Mouse (Mus musculus) CH12.LX (cell line): ENCODE measurements around the gene Ckap2l. TPM values are rescaled to one million over a fixed set of nuclear protein-coding genes. Genes with fewer than 3 reads are reported as not detected.

Experiments used
- DNase-seq: peaks from one replicate; pipeline ENCODE4 v3.0.0-alpha.2; 2013; ENCODE audit errors: extremely low read depth
- H3K27ac ChIP-seq: 2 replicates; pipeline ENCODE4 v1.5.1; 2012; ENCODE audit warnings: low read depth, mild to moderate bottlenecking, control low read depth, moderate library complexity; ENCODE audit not compliant: insufficient read depth
- H3K27me3 ChIP-seq: replicated peaks from 2 replicates; pipeline ENCODE3; 2012; ENCODE audit warnings: inconsistent platforms
- H3K36me3 ChIP-seq, 2 experiments: replicated peaks in 1 of 2; 2 replicates each; pipeline versions ENCODE3 to v1.6.1; 2012; ENCODE audit warnings: inconsistent platforms in 1 of 2, low read length in 1 of 2, mild to moderate bottlenecking in 1 of 2, mixed read lengths in 1 of 2, moderate library complexity in 1 of 2; ENCODE audit not compliant: control insufficient read depth in 1 of 2, insufficient read depth in 1 of 2
- H3K4me1 ChIP-seq, 2 experiments: 2 replicates each; pipeline ENCODE4 v1.6.1; 2012; ENCODE audit warnings: inconsistent platforms in 1 of 2, moderate library complexity in 1 of 2; ENCODE audit not compliant: insufficient read depth in 2 of 2, control insufficient read depth in 1 of 2
- H3K4me2 ChIP-seq: 2 replicates; pipeline ENCODE4 v1.6.1; 2012; ENCODE audit warnings: low read depth, mild to moderate bottlenecking, control low read depth; ENCODE audit not compliant: poor library complexity, insufficient read depth, severe bottlenecking
- H3K4me3 ChIP-seq, 3 experiments: fragments of 150-350 bp in 1 of 3; sonication (generic) in 1 of 3; replicated peaks in 1 of 3; 2 replicates each; pipeline versions ENCODE3 to v1.5.1; 2011 to 2012; ENCODE audit warnings: low read depth in 2 of 3, low read length in 2 of 3, mild to moderate bottlenecking in 2 of 3, moderate library complexity in 2 of 3, control low read depth in 1 of 3, improper control_type of control experiment in 1 of 3, inconsistent platforms in 1 of 3, mixed read lengths in 1 of 3; ENCODE audit not compliant: poor library complexity in 1 of 3
- H3K79me2 ChIP-seq: replicated peaks from 2 replicates; pipeline ENCODE4 v1.6.1; 2012; ENCODE audit warnings: mild to moderate bottlenecking, moderate library complexity; ENCODE audit not compliant: control insufficient read depth, poor library complexity, insufficient read depth, severe bottlenecking; ENCODE audit errors: extremely low read depth
- H3K9ac ChIP-seq: 2 replicates; pipeline ENCODE4 v1.6.1; 2012; ENCODE audit warnings: low read depth, mild to moderate bottlenecking, control low read depth, moderate library complexity; ENCODE audit not compliant: insufficient read depth
- H3K9me3 ChIP-seq: replicated peaks from 2 replicates; pipeline ENCODE3; 2012; ENCODE audit warnings: low read length, inconsistent platforms, mixed read lengths
- CHD2 ChIP-seq: IDR thresholded peaks from 2 replicates; pipeline ENCODE4 v1.6.1; 2011; ENCODE audit warnings: low read length, improper control_type of control experiment
- ELF1 ChIP-seq: IDR thresholded peaks from 2 replicates; pipeline ENCODE4 v1.6.1; 2014; ENCODE audit warnings: low read depth, mild to moderate bottlenecking, inconsistent platforms, low read length, improper control_type of control experiment
- EP300 ChIP-seq: IDR thresholded peaks from 2 replicates; pipeline ENCODE4 v1.6.1; 2011; ENCODE audit warnings: low read length, improper control_type of control experiment
- GABPA ChIP-seq: IDR thresholded peaks from 2 replicates; pipeline ENCODE4 v1.6.1; 2012; ENCODE audit warnings: low read depth, low read length, improper control_type of control experiment, inconsistent platforms; ENCODE audit not compliant: insufficient replicate concordance
- IRF4 ChIP-seq: IDR thresholded peaks from 2 replicates; pipeline ENCODE4 v1.6.1; 2014; ENCODE audit warnings: low read depth, mild to moderate bottlenecking, inconsistent platforms, low read length, improper control_type of control experiment
- JUN ChIP-seq: IDR thresholded peaks from 2 replicates; pipeline ENCODE4 v1.6.1; 2011; ENCODE audit warnings: low read depth, mild to moderate bottlenecking, low read length, improper control_type of control experiment, moderate library complexity; ENCODE audit not compliant: insufficient read depth
- KAT2A ChIP-seq: IDR thresholded peaks from 2 replicates; pipeline ENCODE4 v1.6.1; 2012; ENCODE audit warnings: low read length, improper control_type of control experiment, inconsistent platforms; ENCODE audit not compliant: insufficient replicate concordance
- MAX ChIP-seq: IDR thresholded peaks from 2 replicates; pipeline ENCODE4 v1.6.1; 2011; ENCODE audit warnings: low read length, improper control_type of control experiment
- MEF2A ChIP-seq: IDR thresholded peaks from 2 replicates; pipeline ENCODE4 v1.6.1; 2014; ENCODE audit warnings: low read depth, mild to moderate bottlenecking, inconsistent platforms, low read length, improper control_type of control experiment, borderline replicate concordance
- NRF1 ChIP-seq: IDR thresholded peaks from 2 replicates; pipeline ENCODE4 v1.6.1; 2014; ENCODE audit warnings: low read depth, mild to moderate bottlenecking, inconsistent platforms, low read length, improper control_type of control experiment, moderate library complexity
- PAX5 ChIP-seq: IDR thresholded peaks from 2 replicates; pipeline ENCODE4 v1.6.1; 2012; ENCODE audit warnings: low read length, inconsistent platforms, mixed read lengths
- UBTF ChIP-seq: IDR thresholded peaks from 2 replicates; pipeline ENCODE4 v1.6.1; 2012; ENCODE audit warnings: low read depth, mild to moderate bottlenecking, inconsistent platforms, low read length, improper control_type of control experiment, moderate library complexity
- USF1 ChIP-seq: IDR thresholded peaks from 2 replicates; pipeline ENCODE4 v1.6.1; 2014; ENCODE audit warnings: low read depth, mild to moderate bottlenecking, inconsistent platforms, low read length, improper control_type of control experiment
- ZC3H11A ChIP-seq: IDR thresholded peaks from 2 replicates; pipeline ENCODE4 v1.6.1; 2012; ENCODE audit warnings: low read depth, mild to moderate bottlenecking, inconsistent platforms, low read length, improper control_type of control experiment
- ZMIZ1 ChIP-seq: IDR thresholded peaks from 2 replicates; pipeline ENCODE4 v1.6.1; 2012; ENCODE audit warnings: low read depth, mild to moderate bottlenecking, inconsistent platforms, low read length, improper control_type of control experiment
- ZNF384 ChIP-seq: IDR thresholded peaks from 2 replicates; pipeline ENCODE4 v1.6.1; 2012; ENCODE audit warnings: low read depth, low read length, improper control_type of control experiment, inconsistent platforms
- dilution Hi-C: fragments of 300-500 bp; cut with MboI; formaldehyde crosslinking; loops from 2 replicates; pipeline ENCODE4 v1.14.3; 2020; ENCODE audit warnings: low sequenced_read_pairs; ENCODE audit not compliant: extremely low pct_unique_long_range_greater_than_20kb, extremely low pct_ligation_motif_present
- in situ Hi-C: fragments of 300-500 bp; cut with MboI; formaldehyde crosslinking; loops from 3 replicates; pipeline ENCODE4 v1.14.3; 2019; ENCODE audit warnings: low sequenced_read_pairs, low pct_ligation_motif_present, low pct_unique_long_range_greater_than_20kb, mixed read lengths
- polyA plus RNA-seq: library from polyadenylated mRNA; unstranded; fragments of >175 nt; gene quantifications from 2 replicates; pipeline ENCODE4 v1.2.1, GENCODE M21; 2012; ENCODE audit warnings: low read depth; ENCODE audit not compliant: insufficient read length
- total RNA-seq, 2 experiments: library from RNA; depleted of rRNA; stranded (reverse); fragments of 300-350 nt in 1 of 2; fragments of >200 nt in 1 of 2; gene quantifications; 2 replicates each; pipeline ENCODE4 v1.2.3; 2012 to 2014

The Ckap2l gene
- total and polyA plus RNA-seq, 3 experiments = 13.3 to 35.6 (median 23.6) TPM

- Histone ChIP-seq H3K4me3 (no peak overlapping the region), H3K4me2 (no peak overlapping the region), H3K79me2 (no peaks in the 10 kb centered on the region), H3K9me3 (no peaks in the 10 kb centered on the region), H3K9ac (no peak overlapping the region), H3K36me3 (no peaks in the 10 kb centered on the region), H3K27ac (no peak overlapping the region), H3K27me3 (no peaks in the 10 kb centered on the region), H3K4me1 (no peaks in the 10 kb centered on the region)
- in situ Hi-C loops (no loop called here), dilution Hi-C loops (no loop called here)
- DNase-seq = no peak
- TF ChIP-seq USF1 (no peak), MEF2A (no peak), ZMIZ1 (no peak), ZNF384 (no peak), PAX5 (no peak), UBTF (no peak), GABPA (no peak), ELF1 (no peak), MAX (no peak)
These were observed 67.7 kb downstream of the Ckap2l start for GRCm38 (mm10) chr2:129229316-129229715.

GRCm38 (mm10) chr2:129228571-129228970 is 68.4 kb downstream of the Ckap2l start:
- TF ChIP-seq CHD2 = no peak
- no peak for TF ChIP-seq ELF1
- no peak for TF ChIP-seq JUN
- TF ChIP-seq IRF4 = no peak
- TF ChIP-seq NRF1 = no peak
- no peak for TF ChIP-seq ZC3H11A
- TF ChIP-seq EP300 = no peak
- TF ChIP-seq KAT2A = no peak
- no peak for TF ChIP-seq ZNF384
- Histone ChIP-seq H3K36me3 (no peaks in the 10 kb centered on the region), H3K79me2 (no peaks in the 10 kb centered on the region), H3K4me3 (no peak overlapping the region), H3K27ac (no peak overlapping the region), H3K9me3 (no peaks in the 10 kb centered on the region), H3K27me3 (no peaks in the 10 kb centered on the region), H3K9ac (no peak overlapping the region), H3K4me2 (no peak overlapping the region), H3K4me1 (peaks cover 0 to 3% of the 10 kb centered on the region in 2 experiments; a peak in 1 of 4 replicates)
- in situ Hi-C loops = no loop called here
- dilution Hi-C loops = no loop called here
- DNase-seq = no peak
